Mouse (Mus musculus) kidney, adult 2 months (tissue): Measurements from ENCODE around the gene Rps27. TPM values are rescaled to one million over a fixed set of nuclear protein-coding genes. Genes with fewer than 3 reads are reported as not detected.
A peak's percentile ranks its signal among the peaks of the same experiment; 100 is the strongest.

Experiments used
- DNase-seq: peaks from one replicate; pipeline ENCODE4 v3.0.0; 2021
- H3K27ac ChIP-seq: fragments of 200-500 bp; 2 replicates; pipeline ENCODE4 v1.5.1; 2012; ENCODE audit warnings: low read depth, low read length, control low read depth, inconsistent platforms; ENCODE audit not compliant: insufficient read depth
- H3K27me3 ChIP-seq: fragments of 200-500 bp; replicated peaks from 2 replicates; pipeline ENCODE4 v1.6.1; 2012; ENCODE audit warnings: mild to moderate bottlenecking, moderate library complexity, low read length, inconsistent platforms; ENCODE audit not compliant: control insufficient read depth, insufficient read depth
- H3K36me3 ChIP-seq: fragments of 200-500 bp; 2 replicates; pipeline ENCODE4 v1.6.1; 2012; ENCODE audit warnings: mild to moderate bottlenecking, moderate library complexity, low read length, inconsistent platforms; ENCODE audit not compliant: control insufficient read depth, insufficient read depth
- H3K4me1 ChIP-seq: fragments of 200-500 bp; 2 replicates; pipeline ENCODE4 v1.6.1; 2011; ENCODE audit warnings: low read length; ENCODE audit not compliant: control insufficient read depth, insufficient read depth
- H3K4me3 ChIP-seq: fragments of 200-500 bp; 2 replicates; pipeline ENCODE4 v1.5.1; 2011; ENCODE audit warnings: mild to moderate bottlenecking, low read depth, low read length, control low read depth; ENCODE audit not compliant: insufficient read depth
- CTCF ChIP-seq: fragments of 200-500 bp; conservative IDR thresholded peaks from 2 replicates; pipeline ENCODE4 v1.5.1; 2011; ENCODE audit warnings: low read depth, mild to moderate bottlenecking, control low read depth, low read length, moderate library complexity, mixed read lengths; ENCODE audit not compliant: insufficient read depth, insufficient read length
- POLR2A ChIP-seq: fragments of 200-500 bp; IDR thresholded peaks from one replicate; pipeline ENCODE4 v1.6.1; 2011; ENCODE audit warnings: low read depth, low read length, control low read depth
- WGBS: fragments of 180-500 bp; shearing (Covaris S2); methylation state at CpG from one replicate; pipeline ENCODE4 v1.1.7; 2018; 5-methylcytosine and 5-hydroxymethylcytosine counted together
- polyA plus RNA-seq: library from polyadenylated mRNA; depleted of rRNA; stranded (reverse); fragments of >200 nt; gene quantifications from 2 replicates; pipeline ENCODE4 v1.2.3, GENCODE M21; 2012; rRNA removed

The Rps27 gene
- polyA plus RNA-seq, result 944 and 1,038 TPM in 2 replicates

DNA sequence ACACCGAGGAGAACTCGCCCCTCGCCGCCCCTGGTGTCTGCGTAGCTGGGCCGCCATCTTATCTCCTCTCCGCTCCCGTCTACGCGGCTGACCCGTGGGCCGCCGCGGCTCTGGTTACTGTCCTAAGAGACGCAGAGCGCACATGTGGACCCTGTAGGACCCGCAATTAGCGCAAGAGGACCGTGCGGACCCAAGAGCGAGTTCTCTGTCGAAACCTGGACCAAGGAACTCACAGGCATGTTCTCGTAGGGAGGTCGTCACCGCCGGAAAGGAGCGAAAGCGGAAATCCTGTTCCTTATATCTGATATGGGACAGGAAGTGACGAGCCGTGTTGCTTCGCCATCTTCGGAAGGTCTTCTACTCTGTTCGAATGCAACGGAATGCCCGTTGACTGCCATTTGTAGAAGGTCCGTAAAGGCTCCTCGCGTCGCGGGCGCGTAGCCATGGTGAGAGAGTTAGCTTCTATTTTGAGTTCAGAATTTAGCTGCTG is at the start of gene Rps27, which contains the start of gene Rab13:
Rps27 (minus strand) TSS at position 275 of the 490 bp plus-strand sequence.
Rab13 (plus strand) TSS at position 319 of the 490 bp plus-strand sequence.
- Histone ChIP-seq H3K36me3 (no peaks in the 10 kb centered on the region; the same call in 1 of the 2 replicates), H3K4me3 (peak within 1 kb of the TSS; percentile 87), H3K27ac (peak within 1 kb of the TSS; percentile 90), H3K27me3 (no peaks in the 10 kb centered on the region), H3K4me1 (peaks cover 5% of the 10 kb centered on the region; the same call in 1 of the 2 replicates)
- TF ChIP-seq CTCF (no peak), POLR2A (peak; percentile 95)
- WGBS, result under 1% methylated on average over 42 of the region's 42 CpGs
- peak; percentile 97 for DNase-seq

DNA sequence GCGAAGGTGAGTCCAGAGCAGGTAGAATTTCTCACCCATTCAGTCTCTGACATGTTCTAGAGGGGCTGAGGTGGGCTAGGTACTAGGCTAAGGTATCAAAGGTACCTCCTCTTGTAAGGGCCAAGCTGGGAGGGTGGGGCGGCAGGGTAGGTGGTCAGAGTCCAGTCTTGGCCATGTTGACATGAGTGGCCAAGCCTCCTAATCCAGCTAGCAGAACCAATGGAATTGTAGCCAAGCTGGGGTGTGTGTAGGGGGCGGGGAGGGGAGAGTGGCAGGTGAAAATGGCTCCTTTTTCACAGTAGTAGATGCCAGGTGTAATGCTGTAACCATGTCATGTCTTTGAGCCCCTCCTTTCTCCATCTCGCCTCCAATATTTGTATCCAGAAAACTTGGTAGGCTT is 45.1 kb upstream of the Rps27 start:
- Histone ChIP-seq H3K4me3 (no peak overlapping the region), H3K36me3 (no peaks in the 10 kb centered on the region), H3K4me1 (peaks cover 6% of the 10 kb centered on the region; the same call in 1 of the 2 replicates), H3K27ac (no peak overlapping the region), H3K27me3 (no peaks in the 10 kb centered on the region)
- TF ChIP-seq CTCF (no peak), POLR2A (no peak)
- DNase-seq, result peak; percentile 81
- WGBS, result 78% methylated on average over 4 of the region's 4 CpGs

DNA sequence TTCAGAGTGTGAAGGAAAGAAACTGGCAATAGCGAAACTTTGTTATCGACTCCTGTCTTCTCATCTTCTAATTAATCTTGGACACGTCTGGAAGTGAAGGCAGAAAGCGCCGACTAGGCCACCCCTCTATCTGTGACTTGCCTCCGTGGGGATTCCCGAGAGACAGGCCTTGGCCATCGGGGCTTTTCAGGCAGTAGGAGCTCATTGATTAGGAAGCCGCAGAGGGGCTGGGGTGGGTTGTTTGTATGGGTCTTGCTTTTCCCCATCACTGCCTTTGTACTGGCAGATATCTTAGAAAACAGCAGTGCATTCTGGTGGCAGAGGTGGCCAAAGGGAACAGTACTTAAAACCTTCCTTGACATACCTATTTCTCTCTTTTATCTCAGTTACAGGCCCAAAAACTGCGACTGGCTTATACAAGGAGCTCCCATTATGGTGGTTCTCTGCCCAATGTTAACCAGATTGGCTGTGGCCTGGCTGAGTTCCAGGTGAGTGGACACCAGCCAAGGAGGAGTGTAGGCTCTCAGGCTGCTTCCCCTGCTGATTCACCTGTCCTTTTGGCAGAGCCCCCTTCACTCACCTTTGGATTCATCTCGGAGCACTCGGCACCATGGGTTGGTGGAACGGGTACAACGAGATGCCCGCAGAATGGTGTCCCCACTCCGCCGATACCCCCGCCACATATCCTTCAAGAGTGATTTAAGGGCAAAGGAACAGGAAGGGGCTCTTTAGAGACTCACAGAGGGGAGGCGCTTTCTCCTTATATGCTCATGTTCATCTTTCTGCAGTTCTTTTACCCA is 43.5 kb upstream of the Rps27 start:
- Histone ChIP-seq H3K27ac (no peak overlapping the region), H3K4me1 (peaks cover 6% of the 10 kb centered on the region; the same call in 1 of the 2 replicates), H3K36me3 (no peaks in the 10 kb centered on the region), H3K27me3 (no peaks in the 10 kb centered on the region), H3K4me3 (no peak overlapping the region)
- WGBS, result 81% methylated on average over 19 of the region's 19 CpGs
- DNase-seq, result peak; percentile 76
- TF ChIP-seq CTCF (no peak), POLR2A (no peak)

DNA sequence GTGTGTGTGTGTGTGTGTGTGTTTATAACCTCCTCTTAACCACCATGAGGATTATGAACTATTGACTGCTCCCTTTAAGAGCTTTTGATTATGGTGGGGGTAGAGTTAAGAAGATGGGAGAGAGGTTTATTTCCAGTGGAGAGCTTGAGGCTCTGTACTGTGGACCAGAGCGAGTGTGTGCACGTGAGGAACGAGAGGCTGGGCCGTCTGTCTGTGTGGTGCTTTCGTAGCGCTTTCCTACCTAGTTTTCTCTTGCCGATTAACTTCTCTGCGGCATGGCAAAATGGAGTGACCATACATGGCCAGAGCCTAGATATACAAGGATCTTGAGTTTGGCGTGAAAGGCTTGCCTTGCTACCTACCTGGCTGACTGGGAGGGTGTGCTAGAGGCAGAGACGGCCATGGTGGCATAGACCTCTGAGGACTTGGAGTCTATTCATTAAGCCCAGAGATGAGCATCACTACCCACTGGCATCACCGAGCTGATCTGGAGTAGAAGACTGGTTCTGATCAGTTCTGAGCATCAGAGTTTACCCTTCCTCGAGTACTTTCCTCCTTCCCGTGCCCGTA is 42.4 kb upstream of the Rps27 start:
- Histone ChIP-seq H3K27ac (no peak overlapping the region), H3K4me3 (no peak overlapping the region), H3K36me3 (no peaks in the 10 kb centered on the region), H3K27me3 (no peaks in the 10 kb centered on the region), H3K4me1 (peaks cover 6% of the 10 kb centered on the region; the same call in 1 of the 2 replicates)
- TF ChIP-seq POLR2A (no peak), CTCF (no peak)
- no peak for DNase-seq
- 89% methylated on average over 14 of the region's 14 CpGs for WGBS

DNA sequence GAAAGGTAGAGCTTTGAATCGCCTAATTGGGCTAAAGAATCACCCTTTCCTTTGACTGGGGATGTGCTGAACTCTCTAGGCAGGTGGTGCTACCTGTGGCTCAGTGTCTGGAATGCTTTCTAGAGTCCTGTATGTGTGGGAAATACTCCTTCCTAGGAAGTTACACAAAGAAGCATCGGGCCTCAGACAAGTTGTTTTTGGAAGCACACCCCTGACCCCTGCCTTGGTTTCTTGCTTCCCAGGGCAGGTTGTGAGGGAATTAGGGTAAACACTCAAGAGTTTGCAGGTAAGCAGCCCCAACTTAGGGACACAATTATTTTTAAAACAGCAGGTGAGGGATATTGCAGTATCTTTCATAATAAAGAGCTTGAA is 41.7 kb upstream of the Rps27 start:
- peaks cover 6% of the 10 kb centered on the region; the same call in 1 of the 2 replicates for H3K4me1 ChIP-seq
- no peak for DNase-seq
- H3K4me3 ChIP-seq, result peak overlapping the region; percentile 91
- TF ChIP-seq POLR2A (no peak), CTCF (no peak)
- 1% methylated on average over 2 of the region's 2 CpGs for WGBS
- no peak overlapping the region for H3K27ac ChIP-seq
- no peaks in the 10 kb centered on the region for H3K27me3 ChIP-seq
- no peaks in the 10 kb centered on the region for H3K36me3 ChIP-seq

DNA sequence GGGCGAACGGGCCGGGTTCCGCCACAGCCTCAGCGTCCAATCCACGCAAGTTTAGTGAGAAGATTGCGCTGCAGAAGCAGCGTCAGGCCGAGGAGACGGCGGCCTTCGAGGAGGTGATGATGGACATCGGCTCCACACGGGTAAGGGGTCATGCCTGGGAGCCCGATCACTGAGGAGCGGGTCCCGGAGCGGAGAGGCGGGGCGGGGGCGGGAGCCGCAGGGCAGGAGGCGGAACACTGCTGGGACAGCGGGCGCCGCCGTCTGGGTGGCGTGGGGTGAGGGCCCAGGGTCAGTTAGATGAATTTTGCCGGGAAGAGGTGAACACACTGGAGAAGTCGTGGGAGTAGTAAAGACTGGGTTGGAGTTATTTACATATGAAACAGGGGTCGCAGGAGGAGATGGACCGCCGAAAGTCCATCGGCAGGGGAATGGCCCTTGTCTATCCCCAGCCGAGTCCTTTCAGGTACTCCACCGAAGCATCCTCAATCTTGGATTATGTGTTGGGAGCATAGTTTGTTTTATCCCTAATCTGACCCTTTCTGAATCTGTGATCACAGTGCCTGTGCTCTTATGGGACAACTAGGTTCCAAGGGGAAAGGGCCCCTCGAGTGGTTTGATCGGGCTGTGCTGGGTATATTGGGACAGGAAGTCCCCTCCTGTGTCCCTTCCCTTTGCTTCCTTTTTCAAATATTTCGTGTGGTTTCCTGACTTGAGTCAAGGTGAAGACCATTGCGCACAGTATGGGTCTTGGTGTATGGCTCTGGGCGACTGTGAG is 41.2 kb upstream of the Rps27 start:
- H3K27ac ChIP-seq, result peak overlapping the region; percentile 81
- DNase-seq, result no peak
- H3K36me3 ChIP-seq, result no peaks in the 10 kb centered on the region
- H3K4me3 ChIP-seq, result peak overlapping the region; percentile 91
- WGBS, result under 1% methylated on average over 41 of the region's 41 CpGs
- no peaks in the 10 kb centered on the region for H3K27me3 ChIP-seq
- H3K4me1 ChIP-seq, result peaks cover 6% of the 10 kb centered on the region; the same call in 1 of the 2 replicates
- no peak for TF ChIP-seq POLR2A
- 0 out of 2 replicates have a peak, but pooled peaks have one; percentile 3 for TF ChIP-seq CTCF
